Mouse (Mus musculus): ENCODE results near the gene Nrn1l.
A peak's percentile ranks its signal among the peaks of the same experiment; 100 is the strongest.

The Nrn1l gene

GRCm38 (mm10) chr8:105890870-105891269, 2.5 kb upstream of the Nrn1l start:
- DNase-seq (ENCODE audit: low spot score), result no peak

GRCm38 (mm10) chr8:105892432-105892831, 935 bp upstream of the Nrn1l start:
- no peak for DNase-seq (ENCODE audit: low spot score)

- DNase-seq (ENCODE audit: low spot score), result no peak
These were observed 4.6 kb downstream of the Nrn1l start for GRCm38 (mm10) chr8:105897801-105898480.

- peak; percentile 85 for DNase-seq (ENCODE audit: low spot score)
These were observed 7.0 kb downstream of the Nrn1l start, which contains the start of gene Pskh1 for GRCm38 (mm10) chr8:105900180-105900940. Pskh1 (plus strand) TSS chr8:105900441.

GRCm38 (mm10) chr8:105900941-105901616, 7.7 kb downstream of the Nrn1l start:
- no peak for DNase-seq (ENCODE audit: low spot score)

- DNase-seq (ENCODE audit: low spot score), result no peak
These were observed 26.0 kb downstream of the Nrn1l start for GRCm38 (mm10) chr8:105919390-105919789.

GRCm38 (mm10) chr8:105925123-105925522, 31.8 kb downstream of the Nrn1l start:
- DNase-seq (ENCODE audit: low spot score), result no peak

GRCm38 (mm10) chr8:105930602-105931001, 37.2 kb downstream of the Nrn1l start:
- peak; percentile 59 for DNase-seq (ENCODE audit: low spot score)

GRCm38 (mm10) chr8:105931271-105931670, 37.9 kb downstream of the Nrn1l start:
- DNase-seq (ENCODE audit: low spot score), result no peak

GRCm38 (mm10) chr8:105932525-105932924, 39.2 kb downstream of the Nrn1l start:
- DNase-seq (ENCODE audit: low spot score), result no peak

- no peak for DNase-seq (ENCODE audit: low spot score)
These were observed 40.4 kb downstream of the Nrn1l start, which contains the start of gene Ctrl for GRCm38 (mm10) chr8:105933762-105934161. Ctrl (minus strand) TSS chr8:105933862.

GRCm38 (mm10) chr8:105935105-105935504, 41.7 kb downstream of the Nrn1l start:
- DNase-seq (ENCODE audit: low spot score), result no peak

- DNase-seq (ENCODE audit: low spot score), result no peak
These were observed 42.7 kb downstream of the Nrn1l start for GRCm38 (mm10) chr8:105935863-105936603.

- peak; percentile 88 for DNase-seq (ENCODE audit: low spot score)
These were observed 43.6 kb downstream of the Nrn1l start for GRCm38 (mm10) chr8:105936866-105937475.

- DNase-seq (ENCODE audit: low spot score), result peak; percentile 34
These were observed 44.3 kb downstream of the Nrn1l start for GRCm38 (mm10) chr8:105937496-105938305.

GRCm38 (mm10) chr8:105938306-105938669, 44.9 kb downstream of the Nrn1l start, which contains the start of gene Psmb10:
Psmb10 (minus strand) TSS chr8:105938444.
- no peak for DNase-seq (ENCODE audit: low spot score)

- no peak for DNase-seq (ENCODE audit: low spot score)
These were observed 48.7 kb downstream of the Nrn1l start for GRCm38 (mm10) chr8:105942026-105942425.

- DNase-seq (ENCODE audit: low spot score), result no peak
These were observed 49.2 kb downstream of the Nrn1l start for GRCm38 (mm10) chr8:105942542-105942941.

GRCm38 (mm10) chr8:105943321-105943739, 50.0 kb downstream of the Nrn1l start, which contains the start of gene Lcat:
Lcat (minus strand) TSS chr8:105943382.
- DNase-seq (ENCODE audit: low spot score), result no peak

Measured in ovary, adult 18-20 months (tissue).